Mouse (Mus musculus) liver, adult 2 months (tissue): ENCODE data around the gene Olfr807. TPM values are rescaled to one million over a fixed set of nuclear protein-coding genes. Genes with fewer than 3 reads are reported as not detected.

Source experiments
- DNase-seq: peaks from one replicate; pipeline ENCODE4 v3.0.0-alpha.2; 2011; ENCODE audit warnings: low read depth, low spot score; ENCODE audit errors: extremely low read depth
- H3K27ac ChIP-seq: fragments of 200-500 bp; replicated peaks from 2 replicates; pipeline ENCODE4 v1.5.1; 2012; ENCODE audit warnings: low read depth, mild to moderate bottlenecking, control low read depth, inconsistent platforms, low read length; ENCODE audit not compliant: insufficient read depth
- H3K27me3 ChIP-seq: fragments of 200-500 bp; 2 replicates; pipeline ENCODE4 v1.6.1; 2012; ENCODE audit warnings: mild to moderate bottlenecking, moderate library complexity, low read length, inconsistent platforms; ENCODE audit not compliant: control insufficient read depth, insufficient read depth
- H3K36me3 ChIP-seq: fragments of 200-500 bp; 2 replicates; pipeline ENCODE4 v1.6.1; 2012; ENCODE audit warnings: low read length, inconsistent platforms; ENCODE audit not compliant: control insufficient read depth, insufficient read depth
- H3K4me1 ChIP-seq: fragments of 200-500 bp; 2 replicates; pipeline ENCODE4 v1.6.1; 2011; ENCODE audit warnings: low read length; ENCODE audit not compliant: control insufficient read depth, insufficient read depth
- H3K4me3 ChIP-seq: fragments of 200-500 bp; 2 replicates; pipeline ENCODE4 v1.5.1; 2011; ENCODE audit warnings: low read depth, mild to moderate bottlenecking, control low read depth, low read length, moderate library complexity; ENCODE audit not compliant: insufficient read depth
- H3K79me2 ChIP-seq: fragments of 200-500 bp; 2 replicates; pipeline ENCODE4 v1.6.1; 2012; ENCODE audit warnings: inconsistent platforms, mild to moderate bottlenecking, low read length, moderate library complexity; ENCODE audit not compliant: control insufficient read depth, insufficient read depth
- H3K9ac ChIP-seq: fragments of 200-500 bp; 2 replicates; pipeline ENCODE4 v1.6.1; 2012; ENCODE audit warnings: low read depth, mild to moderate bottlenecking, control low read depth, inconsistent platforms, low read length
- CTCF ChIP-seq: fragments of 200-500 bp; IDR thresholded peaks from 2 replicates; pipeline ENCODE4 v1.5.1; 2011; ENCODE audit warnings: low read depth, low read length, control low read depth
- POLR2A ChIP-seq: fragments of 200-500 bp; IDR thresholded peaks from 2 replicates; pipeline ENCODE4 v1.6.1; 2011; ENCODE audit warnings: low read length, control low read depth; ENCODE audit not compliant: insufficient read depth; ENCODE audit errors: extremely low read depth
- WGBS: fragments of 180-500 bp; shearing (Covaris S2); methylation state at CpG from one replicate; pipeline ENCODE4 v1.1.7; 2018; 5-methylcytosine and 5-hydroxymethylcytosine counted together
- polyA plus RNA-seq: library from polyadenylated mRNA; depleted of rRNA; stranded (reverse); fragments of >200 nt; gene quantifications from 2 replicates; pipeline ENCODE4 v1.2.3, GENCODE M21; 2012; rRNA removed
- total RNA-seq: library from RNA; depleted of rRNA; stranded (reverse); fragments of >200 nt; gene quantifications from 2 replicates; pipeline ENCODE4 v1.2.3, GENCODE M21; 2014; rRNA removed

The Olfr807 gene
- not detected in 2 replicates for total RNA-seq
- polyA plus RNA-seq, result not detected in 2 replicates

DNA sequence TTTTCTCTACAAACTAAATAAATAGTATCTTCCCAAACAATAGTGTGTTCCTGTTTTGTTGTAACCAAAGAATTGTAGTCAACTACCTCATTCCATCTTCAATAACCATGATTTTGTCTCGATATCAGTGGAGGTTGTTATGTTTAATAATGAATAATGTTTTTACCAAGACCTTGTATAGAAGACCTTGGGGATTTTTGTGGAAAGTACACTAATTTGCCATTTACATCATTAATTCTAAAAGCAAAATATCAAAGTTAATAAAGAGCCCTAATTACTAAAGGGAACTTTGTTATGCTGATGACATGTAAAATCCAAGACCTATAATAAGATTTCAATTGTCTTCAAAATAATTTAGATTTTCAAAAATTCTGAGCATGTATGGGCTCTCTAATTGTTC, at the start of gene Olfr807:
TSS of gene Olfr807 (minus strand) at position 101 of the 400 bp plus-strand sequence.
- Histone ChIP-seq H3K4me3 (no peak within 1 kb of the TSS), H3K79me2 (no peaks in the 10 kb centered on the region), H3K27me3 (no peaks in the 10 kb centered on the region), H3K36me3 (no peaks in the 10 kb centered on the region), H3K4me1 (no peaks in the 10 kb centered on the region), H3K9ac (no peak within 1 kb of the TSS), H3K27ac (no peak within 1 kb of the TSS)
- TF ChIP-seq POLR2A (no peak), CTCF (no peak)
- 81% methylated on average over 1 of the region's 1 CpGs for WGBS
- no peak for DNase-seq

DNA sequence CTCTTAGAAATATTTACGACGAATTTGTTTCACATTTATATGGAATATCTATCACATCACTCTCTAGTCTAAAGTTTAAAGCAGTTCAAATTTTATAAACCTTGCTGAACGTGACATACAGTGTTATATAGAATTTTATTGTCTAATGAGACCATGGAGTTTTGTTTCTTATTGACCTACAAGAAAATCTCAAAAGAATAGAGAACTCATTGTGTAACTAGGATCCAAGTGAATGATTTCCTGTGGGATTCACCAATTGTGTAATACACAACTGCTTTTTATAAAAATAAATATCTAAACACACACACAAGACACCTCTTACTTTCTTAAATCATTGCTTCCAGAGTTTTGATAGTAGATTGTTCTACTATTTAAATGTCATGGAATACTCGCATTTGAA, 46.7 kb upstream of the Olfr807 start, which contains the start of gene Olfr811:
TSS of gene Olfr811 (minus strand) at position 101 of the 400 bp plus-strand sequence.
- TF ChIP-seq POLR2A (no peak), CTCF (no peak)
- Histone ChIP-seq H3K36me3 (no peaks in the 10 kb centered on the region), H3K27me3 (no peaks in the 10 kb centered on the region), H3K27ac (no peak within 1 kb of the TSS), H3K4me3 (no peak within 1 kb of the TSS), H3K9ac (no peak within 1 kb of the TSS), H3K4me1 (no peaks in the 10 kb centered on the region), H3K79me2 (no peaks in the 10 kb centered on the region)
- DNase-seq, result no peak
- WGBS, result 77% methylated on average over 4 of the region's 4 CpGs

- TF ChIP-seq POLR2A (no peak), CTCF (no peak)
- DNase-seq, result no peak
- Histone ChIP-seq H3K27ac (no peak within 1 kb of the TSS), H3K79me2 (no peaks in the 10 kb centered on the region), H3K27me3 (no peaks in the 10 kb centered on the region), H3K4me1 (no peaks in the 10 kb centered on the region), H3K4me3 (no peak within 1 kb of the TSS), H3K9ac (no peak within 1 kb of the TSS), H3K36me3 (no peaks in the 10 kb centered on the region)
Observed at GRCm38 (mm10) chr10:129794817-129795216, 37.2 kb upstream of the Olfr807 start, which contains the start of gene Olfr810. TSS of gene Olfr810 (minus strand) at chr10:129794917.

GRCm38 (mm10) chr10:129778123-129778522, 20.5 kb upstream of the Olfr807 start:
- H3K79me2 ChIP-seq, result no peaks in the 10 kb centered on the region
- no peaks in the 10 kb centered on the region for H3K36me3 ChIP-seq
- TF ChIP-seq POLR2A (no peak), CTCF (no peak)
- no peaks in the 10 kb centered on the region for H3K4me1 ChIP-seq
- no peak overlapping the region for H3K4me3 ChIP-seq
- no peak overlapping the region for H3K27ac ChIP-seq
- no peak overlapping the region for H3K9ac ChIP-seq
- H3K27me3 ChIP-seq, result no peaks in the 10 kb centered on the region
- no peak for DNase-seq

GRCm38 (mm10) chr10:129774338-129774737, 16.7 kb upstream of the Olfr807 start, which contains the start of gene Olfr809:
TSS of gene Olfr809 (plus strand) at chr10:129774638.
- no peaks in the 10 kb centered on the region for H3K4me1 ChIP-seq
- TF ChIP-seq POLR2A (no peak), CTCF (no peak)
- no peak within 1 kb of the TSS for H3K27ac ChIP-seq
- no peaks in the 10 kb centered on the region for H3K79me2 ChIP-seq
- DNase-seq, result no peak
- H3K9ac ChIP-seq, result no peak within 1 kb of the TSS
- no peak within 1 kb of the TSS for H3K4me3 ChIP-seq
- H3K27me3 ChIP-seq, result no peaks in the 10 kb centered on the region
- no peaks in the 10 kb centered on the region for H3K36me3 ChIP-seq

- Histone ChIP-seq H3K9ac (no peak within 1 kb of the TSS), H3K4me1 (no peaks in the 10 kb centered on the region), H3K36me3 (no peaks in the 10 kb centered on the region), H3K27me3 (no peaks in the 10 kb centered on the region), H3K27ac (no peak within 1 kb of the TSS), H3K4me3 (no peak within 1 kb of the TSS), H3K79me2 (no peaks in the 10 kb centered on the region)
- TF ChIP-seq POLR2A, result no peak
- no peak for TF ChIP-seq CTCF
- DNase-seq, result no peak
- 85% methylated on average over 1 of the region's 1 CpGs for WGBS
Observed at GRCm38 (mm10) chr10:129765182-129765581, 7.6 kb upstream of the Olfr807 start, which contains the start of gene Olfr808. TSS of gene Olfr808 (plus strand) at chr10:129765482.
